Mouse (Mus musculus) lung, adult 18-20 months (tissue): ENCODE data around the gene Gadd45g.
A peak's percentile ranks its signal among the peaks of the same experiment; 100 is the strongest.
"Not testable (repeated sequence)": the region's sequence is repeated elsewhere in the genome, so short reads cannot be mapped to it uniquely, and the experiment has no call there.

ENCODE experiments used
- DNase-seq, 2 experiments: peaks; one replicate each; pipeline ENCODE4 v3.0.0; 2022; ENCODE audit warnings: mixed read lengths in 2 of 2

Gadd45g gene

DNA sequence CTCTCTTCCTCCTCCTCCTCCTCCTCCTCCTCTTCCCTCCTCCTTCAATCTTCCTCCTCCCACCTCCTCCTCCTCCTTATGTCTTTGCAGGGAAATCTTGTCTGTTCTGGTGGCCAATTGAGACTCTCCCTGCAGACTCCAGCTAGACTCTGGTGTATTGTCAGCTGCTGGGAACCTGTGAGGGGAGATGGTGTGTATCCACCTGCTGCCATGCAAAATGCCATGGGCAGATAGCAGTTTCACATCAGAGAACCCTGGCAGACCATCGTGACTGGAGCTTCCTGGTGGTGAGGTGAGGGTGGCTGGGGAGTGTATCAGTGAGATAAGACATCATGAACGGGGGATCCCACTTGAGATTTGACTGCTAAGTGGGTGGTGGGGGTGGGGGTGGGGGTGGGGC lies 12.0 kb upstream of the Gadd45g start:
- no peak for DNase-seq

- not testable (repeated sequence) for DNase-seq
These were observed 11.3 kb upstream of the Gadd45g start for GRCm38 (mm10) chr13:51835208-51835607.

DNA sequence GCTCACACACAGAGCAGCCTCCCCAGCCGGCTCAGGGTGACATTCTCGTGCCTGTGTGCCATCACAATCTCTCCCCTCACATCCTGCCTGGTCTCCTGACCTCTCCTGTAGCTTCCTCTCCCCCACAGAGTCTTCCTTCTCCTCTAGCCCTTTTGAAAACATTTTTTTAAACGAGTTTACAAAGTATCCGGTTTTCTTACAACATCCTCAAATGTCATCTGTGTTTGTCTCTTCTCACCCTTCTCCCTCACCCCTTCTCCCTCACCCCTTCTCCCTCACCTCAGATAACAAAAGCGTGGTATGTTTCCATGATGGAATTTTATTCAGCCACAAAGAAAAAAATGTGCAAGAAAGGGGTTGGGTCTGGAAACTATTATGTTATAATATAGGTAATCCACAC lies 9.1 kb upstream of the Gadd45g start:
- DNase-seq = no peak

DNA sequence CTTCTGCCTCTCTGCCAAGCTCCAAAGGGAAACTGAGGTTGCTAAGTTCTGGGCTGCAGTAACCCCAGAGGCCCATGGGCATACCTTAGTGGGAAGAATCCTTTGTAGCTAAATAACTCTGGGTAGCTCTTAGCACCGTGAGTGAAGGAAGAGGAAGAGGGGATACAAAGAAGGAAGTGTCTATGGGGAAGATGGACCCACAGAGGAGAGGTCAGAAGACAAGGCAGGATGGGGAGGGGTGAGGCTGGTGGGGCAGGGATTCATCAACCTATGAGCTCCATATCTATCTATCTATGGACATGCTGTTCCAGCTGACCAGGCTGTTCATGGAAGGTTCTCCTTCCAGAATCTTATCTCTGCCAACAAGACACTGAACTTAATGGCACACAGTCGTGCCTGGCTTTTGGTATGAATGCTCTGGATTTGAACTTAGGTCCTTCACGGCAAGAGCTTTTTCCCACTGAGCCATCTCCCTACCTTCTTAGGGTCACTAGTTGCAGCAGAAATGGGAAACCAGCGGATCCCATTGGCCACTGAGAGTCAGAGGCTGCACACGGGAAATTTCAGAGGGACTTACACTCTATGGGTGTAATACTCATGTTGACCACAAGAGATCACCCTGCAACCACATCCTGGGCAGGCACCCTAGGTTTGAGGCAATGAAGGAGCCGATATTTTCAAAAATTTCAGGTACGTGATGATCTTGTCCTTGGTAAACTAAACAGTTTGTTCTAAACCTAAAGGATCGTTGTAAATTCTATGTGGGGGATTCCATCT lies 7.0 kb upstream of the Gadd45g start:
- DNase-seq = peak in 1 of 2 experiments; percentile 25

DNA sequence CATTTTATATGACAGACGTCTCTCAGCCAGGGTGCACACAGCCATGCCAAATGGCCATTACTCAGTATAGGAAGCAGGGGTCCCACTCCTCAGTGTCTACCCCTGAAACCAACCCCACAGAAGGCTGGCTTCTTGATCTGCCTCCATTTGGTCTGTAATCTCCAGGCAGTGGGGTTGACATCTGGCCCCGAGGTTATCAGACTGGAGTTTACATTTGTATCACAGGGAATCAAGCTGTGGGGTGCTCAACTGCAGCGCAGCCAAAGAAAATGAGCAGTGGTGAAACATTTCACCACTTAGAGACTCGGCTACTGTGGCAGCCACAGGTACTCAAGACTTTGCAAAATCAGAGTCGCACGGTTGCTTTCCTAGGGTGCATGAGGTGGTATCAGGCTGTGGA lies 5.8 kb upstream of the Gadd45g start:
- DNase-seq = no peak

DNA sequence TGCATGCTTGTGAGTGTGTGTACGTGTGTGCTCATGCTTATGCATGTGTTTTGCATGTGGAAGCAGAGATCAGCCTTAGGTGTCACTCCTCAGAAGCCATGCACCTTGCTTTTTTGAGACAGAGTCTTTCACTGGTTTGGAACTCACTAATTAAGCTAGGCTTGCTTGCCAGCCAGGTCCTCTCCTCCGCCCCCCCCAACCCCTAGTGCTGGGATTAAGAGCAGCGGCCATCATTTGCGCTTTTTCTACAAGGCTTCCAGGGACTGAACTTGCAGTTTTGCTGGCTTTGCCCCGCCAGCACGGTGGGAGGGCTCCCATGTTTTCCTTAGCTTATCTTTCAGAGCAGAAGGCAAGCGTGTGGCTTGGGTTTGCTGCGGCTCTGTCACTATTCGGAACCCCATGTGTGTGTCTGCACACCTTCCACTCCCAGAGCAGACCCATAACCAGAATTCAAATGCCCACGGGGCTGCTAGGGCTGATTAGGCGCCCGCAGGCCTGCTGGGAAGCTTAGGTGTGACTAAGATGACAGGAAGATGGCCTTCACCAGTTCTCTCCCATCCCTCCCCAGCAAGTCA lies 4.8 kb upstream of the Gadd45g start:
- DNase-seq = no peak

GRCm38 (mm10) chr13:51842191-51842590 lies 4.3 kb upstream of the Gadd45g start:
- DNase-seq = no peak

DNA sequence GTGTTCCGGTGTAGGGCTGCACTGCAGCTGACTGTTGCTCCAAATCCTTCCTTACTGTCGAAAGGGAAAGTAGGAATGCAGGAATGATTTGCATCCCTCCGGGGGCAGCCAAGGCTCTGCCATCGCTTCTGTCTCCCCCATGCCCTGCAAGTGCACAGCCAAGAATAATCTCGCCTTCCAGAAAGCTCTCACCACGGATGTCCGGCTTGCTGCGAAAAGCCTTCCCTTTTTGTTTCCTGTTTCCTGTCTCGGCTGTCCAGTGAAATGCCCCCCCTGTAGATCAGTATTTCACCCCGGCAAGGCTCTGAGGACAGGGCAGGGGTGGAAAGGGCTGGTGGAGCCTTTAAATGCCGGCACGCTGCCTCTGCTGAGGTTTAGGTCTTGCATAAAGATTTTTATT lies 3.7 kb upstream of the Gadd45g start:
- no peak for DNase-seq

DNA sequence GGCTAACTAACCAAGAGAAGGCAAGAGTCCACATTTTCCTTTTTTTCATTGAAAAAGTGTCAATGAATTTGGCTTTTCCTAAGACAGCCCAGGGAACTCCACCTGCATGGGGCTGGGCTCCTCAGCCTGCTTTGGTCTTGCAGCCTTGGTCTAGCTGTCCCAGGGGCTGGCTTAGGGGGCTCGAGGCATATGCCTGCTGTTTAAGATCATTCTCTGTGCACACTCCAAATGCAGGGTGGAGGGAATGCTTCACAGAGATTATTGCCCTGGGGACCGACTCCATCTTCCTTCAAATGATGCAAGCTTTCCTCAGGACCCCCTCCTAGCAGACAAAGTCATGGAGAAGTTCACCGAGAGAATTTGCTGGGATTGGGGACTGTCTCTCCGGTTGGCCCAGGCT lies 3.2 kb upstream of the Gadd45g start:
- DNase-seq = no peak

DNA sequence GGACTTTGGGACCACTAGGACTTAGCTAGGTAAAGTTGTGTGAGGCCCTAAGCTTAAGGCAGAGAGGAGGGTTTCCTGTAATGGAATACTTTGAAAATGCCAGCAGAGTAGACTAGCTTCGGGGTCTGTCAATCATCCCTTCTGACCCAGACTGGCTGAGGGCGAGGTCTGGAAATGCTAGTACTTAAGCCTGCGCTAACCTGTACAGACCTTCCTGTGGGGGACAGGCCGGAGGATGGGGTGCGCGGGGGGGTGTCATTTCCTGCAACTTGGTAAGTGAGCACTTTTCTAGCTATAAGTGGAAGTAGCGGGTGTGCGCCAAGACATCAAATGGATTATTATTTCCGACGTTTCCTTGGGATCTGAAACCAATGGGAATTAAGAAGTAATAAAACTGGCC lies 2.4 kb upstream of the Gadd45g start:
- no peak for DNase-seq

DNA sequence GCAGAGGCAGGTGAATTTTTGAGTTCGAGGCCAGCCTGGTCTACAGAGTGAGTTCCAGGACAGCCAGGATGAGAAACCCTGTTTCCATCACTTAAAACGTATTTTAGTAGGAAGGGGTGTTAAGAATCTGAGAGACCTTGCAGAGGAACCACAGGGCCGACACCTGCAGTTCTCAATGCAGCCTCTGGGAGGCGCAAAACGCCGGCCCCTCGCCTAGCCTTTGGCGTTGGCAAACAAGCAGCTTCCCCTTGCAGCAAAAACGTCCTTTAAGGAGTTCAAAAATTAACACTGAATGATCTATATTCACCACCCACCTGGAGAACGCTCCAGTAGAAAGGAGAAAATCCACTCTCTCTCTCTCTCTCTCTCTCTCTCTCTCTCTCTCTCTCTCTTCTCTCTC lies 1.8 kb upstream of the Gadd45g start:
- peak; percentile 68 to 70 for DNase-seq

DNA sequence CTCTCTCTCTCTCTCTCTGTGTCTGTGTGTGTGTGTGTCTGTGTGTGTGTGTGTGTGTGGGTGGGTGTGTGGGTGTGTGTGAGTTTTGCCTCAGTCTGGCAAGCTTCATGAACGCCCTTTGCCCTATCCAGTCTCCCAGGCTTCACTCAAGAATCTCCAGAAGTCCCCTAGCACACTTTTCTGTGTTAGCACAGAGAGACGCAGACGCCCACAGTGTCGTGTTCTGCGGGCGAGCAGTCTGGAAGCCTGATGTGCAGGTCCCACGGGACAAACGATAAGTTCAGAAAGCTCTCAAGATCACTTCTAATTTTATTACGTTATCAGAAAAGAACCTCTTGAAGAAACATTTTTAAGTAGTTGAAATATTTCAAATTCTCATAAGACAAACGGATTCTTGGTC lies 1.4 kb upstream of the Gadd45g start:
- peak; percentile 28 to 40 for DNase-seq

DNA sequence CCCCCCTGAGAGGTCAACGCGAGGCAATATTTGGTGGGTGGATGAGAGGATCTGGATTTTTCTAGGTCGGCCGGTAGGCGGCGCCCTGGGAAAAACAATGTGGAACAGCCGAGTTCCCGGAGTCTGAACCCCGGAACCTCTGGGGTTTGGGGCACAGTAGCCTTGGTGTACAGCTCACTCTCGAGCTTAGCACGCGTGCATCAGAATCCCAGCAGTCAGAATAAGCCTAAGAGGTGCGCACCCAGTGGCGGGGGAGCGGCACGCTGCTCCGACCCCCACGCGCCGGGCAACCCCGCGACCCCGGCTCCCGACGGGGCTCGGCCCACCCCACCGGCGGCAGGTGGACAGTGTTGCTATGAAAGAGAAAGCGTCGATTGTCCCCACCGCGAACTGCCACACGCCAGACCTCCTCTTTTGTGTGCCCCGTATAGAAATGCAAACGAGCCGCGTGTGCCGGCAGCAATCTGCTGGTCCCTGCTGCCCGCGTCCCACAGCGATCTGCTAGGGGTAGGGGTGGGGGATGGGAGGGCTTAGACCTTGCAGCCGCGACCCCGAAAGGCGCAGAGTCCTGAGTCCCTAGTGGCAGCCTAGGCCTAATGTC lies 787 bp upstream of the Gadd45g start:
- peak; percentile 83 to 88 for DNase-seq

- peak; percentile 64 to 69 for DNase-seq
These were observed 653 bp downstream of the Gadd45g start for GRCm38 (mm10) chr13:51846868-51847793.

- DNase-seq = peak; percentile 86 to 87
These were observed 1.6 kb downstream of the Gadd45g start for GRCm38 (mm10) chr13:51847979-51848480.

DNA sequence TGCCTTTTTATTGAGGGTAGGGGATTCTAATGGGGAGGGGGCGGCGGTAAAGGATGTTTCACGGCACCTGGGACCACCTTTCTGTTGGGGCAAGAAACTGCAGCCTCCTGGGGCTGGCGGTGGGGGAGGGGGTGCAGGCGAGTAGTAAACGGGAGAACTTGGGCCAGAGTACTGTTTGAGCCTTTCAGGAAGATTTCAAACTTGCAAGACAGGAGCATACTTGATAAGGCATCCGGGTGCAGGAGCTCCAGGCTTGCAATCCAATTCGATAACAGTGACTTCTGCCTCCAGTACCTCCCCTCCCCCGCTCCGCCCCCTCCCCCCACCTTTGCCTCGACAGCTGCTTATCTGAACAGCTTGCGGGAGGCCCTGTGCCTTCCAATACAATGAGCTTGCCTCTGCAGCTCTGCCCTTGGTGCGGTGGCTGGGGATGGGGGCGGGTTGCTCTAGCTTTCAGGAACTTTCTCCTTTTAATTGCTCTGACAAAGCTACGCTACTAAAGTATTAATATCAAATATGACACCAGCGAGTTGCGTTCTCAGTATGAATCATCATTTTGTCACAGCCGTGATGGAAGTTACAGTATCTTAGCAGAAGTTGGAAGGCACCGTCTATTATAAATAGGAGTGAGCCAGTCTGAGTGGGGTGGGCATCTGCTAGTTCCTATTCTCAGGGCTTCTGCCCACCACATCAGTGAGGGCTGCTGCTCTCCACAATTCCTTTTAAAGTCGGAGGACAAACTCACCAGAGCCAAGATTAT lies 2.2 kb downstream of the Gadd45g start:
- peak; percentile 21 to 37 for DNase-seq

DNA sequence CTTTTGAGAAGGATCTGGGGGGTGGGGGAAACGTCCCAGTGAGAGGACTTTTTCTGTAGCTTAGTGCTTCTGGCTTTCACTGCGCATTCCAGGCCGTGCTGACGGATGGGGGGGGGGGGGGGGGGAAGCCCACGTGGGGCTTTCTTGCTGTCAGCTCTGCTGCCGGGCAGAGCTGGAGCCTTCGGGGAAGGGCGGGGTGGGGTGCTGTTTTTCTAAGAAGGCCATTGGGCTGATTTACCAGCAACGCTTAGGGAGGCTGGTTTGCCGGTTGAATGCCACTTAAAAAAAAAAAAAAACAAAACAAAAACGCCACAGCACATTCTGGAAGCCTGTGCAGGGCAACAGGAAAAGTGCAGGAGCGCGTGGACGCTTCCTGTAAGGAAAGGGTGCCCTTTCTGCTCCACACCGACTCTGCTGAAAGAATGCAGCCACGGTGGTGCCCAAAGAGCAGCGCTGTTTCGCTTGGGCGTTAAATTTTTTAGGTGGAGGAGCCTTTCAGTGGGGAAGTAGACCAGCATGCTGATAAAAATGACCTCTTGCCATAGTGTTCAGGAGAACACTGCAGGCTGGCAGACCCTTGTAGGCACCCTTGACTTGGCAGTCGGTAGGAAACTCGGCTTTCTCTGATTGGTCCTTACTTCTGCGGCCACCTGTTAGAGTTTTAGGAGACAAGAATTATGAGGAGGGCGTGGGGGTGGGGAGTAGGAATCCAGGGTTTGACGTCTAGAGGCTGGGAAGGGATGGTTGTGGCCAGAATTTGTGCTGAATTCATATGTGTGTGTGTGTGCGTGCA lies 3.0 kb downstream of the Gadd45g start:
- peak; percentile 68 to 75 for DNase-seq

DNA sequence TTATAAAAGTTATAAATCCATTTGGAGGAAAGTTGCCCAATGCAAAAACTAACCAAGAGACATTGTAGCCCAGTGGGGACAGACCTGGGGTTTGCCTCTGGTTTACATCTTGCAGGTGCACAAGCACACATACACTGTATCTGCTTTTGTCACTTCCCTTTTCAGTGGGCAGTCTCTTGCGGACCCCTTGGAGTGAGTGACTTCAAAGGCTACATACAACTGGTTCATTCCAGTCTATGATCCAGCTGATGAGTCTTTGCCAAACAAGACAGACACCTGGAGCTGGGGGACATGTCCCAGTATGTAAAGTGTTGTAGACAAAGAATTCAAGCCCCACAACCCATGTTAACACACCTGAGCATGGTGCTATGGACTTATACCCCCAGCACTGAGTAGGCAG lies 4.1 kb downstream of the Gadd45g start:
- no peak for DNase-seq

DNA sequence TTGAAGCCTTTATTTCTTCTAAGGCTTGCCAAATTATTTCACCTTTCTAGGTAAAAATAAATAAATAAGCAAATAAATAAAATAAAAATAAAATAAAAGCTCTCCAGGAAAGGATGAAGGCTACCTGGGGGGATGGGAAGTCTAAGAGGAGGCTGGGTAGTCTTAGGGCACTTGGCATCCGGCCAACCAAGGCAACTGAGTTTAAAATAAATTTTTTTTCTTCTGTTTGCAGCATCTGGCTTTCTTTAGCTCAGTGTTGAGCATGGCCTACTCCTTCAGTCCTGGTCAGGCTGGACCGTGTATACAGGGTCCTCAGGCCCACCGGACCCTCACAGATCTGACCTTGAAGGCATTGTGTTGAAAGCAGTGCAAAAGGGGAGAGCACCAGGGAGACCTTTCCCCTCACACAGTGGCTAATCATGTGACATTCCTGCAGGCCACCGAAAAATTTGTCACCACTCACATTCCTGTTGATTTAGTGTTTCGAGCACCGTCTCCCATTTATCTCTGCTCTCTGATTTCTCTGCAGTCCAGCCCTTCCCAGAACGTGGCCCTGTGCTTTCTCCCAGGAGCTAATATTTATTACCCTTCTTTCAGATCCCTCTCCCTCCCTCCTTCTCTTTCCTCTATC lies 6.2 kb downstream of the Gadd45g start:
- no peak for DNase-seq

GRCm38 (mm10) chr13:51853301-51854243 lies 7.1 kb downstream of the Gadd45g start:
- peak; percentile 63 to 78 for DNase-seq
